In the genomic region with DNA sequence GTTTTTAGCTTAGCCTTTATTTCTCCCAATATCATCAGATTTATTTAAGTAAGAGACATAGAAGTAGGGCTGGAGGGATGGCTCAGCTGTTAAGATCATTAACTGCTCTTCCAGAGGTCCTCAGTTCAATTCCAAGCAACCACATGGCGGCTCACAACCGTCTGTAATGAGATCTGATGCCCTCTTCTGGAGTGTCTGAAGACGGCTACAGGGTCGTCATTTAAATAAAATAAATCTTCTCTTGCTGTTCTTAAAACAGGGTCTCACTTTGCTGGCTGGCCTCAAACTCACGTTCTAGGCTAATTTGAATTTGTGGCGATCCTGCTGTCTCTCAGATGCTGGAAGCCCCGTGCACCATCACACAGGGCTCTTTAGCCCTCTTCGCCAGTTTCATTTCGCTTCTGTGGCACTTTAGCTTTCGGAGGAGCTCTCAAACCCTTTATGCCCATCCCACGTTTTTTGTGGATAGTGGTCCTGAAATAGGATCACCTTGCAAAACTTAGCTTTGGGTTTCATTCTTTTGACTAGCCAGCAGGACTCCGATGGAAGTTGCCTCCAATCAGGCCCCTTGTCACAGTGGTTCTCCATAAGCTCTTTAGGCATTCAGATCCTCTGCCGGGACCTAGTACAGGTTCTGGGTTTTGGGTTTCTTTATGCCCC, we compare ENCODE assay signal across 8 mouse cellular contexts. TPM values are rescaled to one million over a fixed set of nuclear protein-coding genes. Genes with fewer than 3 reads are reported as not detected.
A peak's percentile ranks its signal among the peaks of the same experiment; 100 is the strongest.
DNase-seq lines count a peak whose midpoint lies in the region; ATAC-seq and TF ChIP-seq lines count a peak whose summit lies in the region.

No protein-coding gene starts in this region.

- ATAC-seq in granulocyte monocyte progenitor cell, adult 5-6 weeks (replicated peaks; ENCODE audit: poor library complexity, severe bottlenecking): peak; percentile 7; the same call in 1 of the 2 replicates
- ATAC-seq in megakaryocyte, adult 5-6 weeks (ENCODE audit: poor library complexity, severe bottlenecking): peak; percentile 22; the same call in 1 of the 2 replicates

- intact Hi-C loops in gastrocnemius, adult 2 months (cut with DNase I): loop anchor here (5.0 kb wide), 2 partner anchors 194 to 214 kb away; no protein-coding TSS in a partner anchor
- intact Hi-C loops in gastrocnemius, postnatal 36 days (cut with DNase I): no loop called here
- intact Hi-C loops in left cerebral cortex, postnatal 36 days (cut with DNase I): loop anchor here (10.0 kb wide), 1 partner anchor 201 kb away; a partner anchor contains a TSS

- peak overlapping the region; percentile 92 for H3K27ac ChIP-seq in gastrocnemius, adult 2 months

- peak; percentile 35 for TF ChIP-seq CTCF in gastrocnemius, adult 2 months (IDR thresholded peaks at IDR 0.05)

- H3K4me3 ChIP-seq in gastrocnemius, adult 2 months: peak overlapping the region; percentile 92

- no peak for DNase-seq in gastrocnemius, adult 2 months
- DNase-seq in gastrocnemius, postnatal 36 days: no peak
- DNase-seq in thymus, postnatal 4 days: peak; percentile 35
- DNase-seq in thymus, postnatal 25 days: no peak
- DNase-seq in left cerebral cortex, postnatal 36 days (ENCODE audit: low spot score in 2 of 2): no peak
- DNase-seq in adrenal gland, adult 8-10 months: no peak

RNA-seq across cellular contexts. Expression of a gene that starts 0.5 kb away (rescaled TPM):
- total RNA-seq in gastrocnemius, adult 2 months (2021): 1 to 10 TPM; 4.9 to 7.3 TPM
- 1 to 10 TPM; 4.5 to 5.2 TPM for total RNA-seq in gastrocnemius, postnatal 36 days (2021)
- total RNA-seq in granulocyte monocyte progenitor cell, adult 5-6 weeks (2014; fragmentation: Nextera tagmentation): 48.8 and 61.7 TPM in 2 replicates
- total RNA-seq in granulocyte monocyte progenitor cell, adult 5-6 weeks (2017): 29.0 and 32.7 TPM in 2 replicates
- total RNA-seq in megakaryocyte, adult 5-6 weeks (2015): 12.4 and 18.5 TPM in 2 replicates
- 13.5 and 14.1 TPM in 2 replicates for total RNA-seq in megakaryocyte, adult 5-6 weeks (2017)
- total RNA-seq in left cerebral cortex, postnatal 36 days (2021): 10 to 100 TPM; 23.4 to 25.5 TPM
- 10 to 100 TPM; 69.3 to 87.1 (median 77.0) TPM for total RNA-seq in adrenal gland, adult 8-10 months (2022)

RNA-seq across cellular contexts. Expression of a gene that starts 41.0 kb away (rescaled TPM):
- 1 to 10 TPM; 1.1 to 1.5 TPM for total RNA-seq in gastrocnemius, adult 2 months (2021)
- total RNA-seq in gastrocnemius, postnatal 36 days (2021): 1 to 10 TPM; 1.9 to 3.5 TPM
- not detected in 2 replicates for total RNA-seq in granulocyte monocyte progenitor cell, adult 5-6 weeks (2014; fragmentation: Nextera tagmentation)
- not detected in 2 replicates for total RNA-seq in granulocyte monocyte progenitor cell, adult 5-6 weeks (2017)
- not detected in 2 replicates for total RNA-seq in megakaryocyte, adult 5-6 weeks (2015)
- total RNA-seq in megakaryocyte, adult 5-6 weeks (2017): not detected in 2 replicates
- under 1 TPM; 0.30 to 0.48 TPM for total RNA-seq in left cerebral cortex, postnatal 36 days (2021)
- total RNA-seq in adrenal gland, adult 8-10 months (2022): under 1 TPM in 1 of 4 experiments, not detected in 3; 0.28 TPM

RNA-seq across cellular contexts. Expression of a gene that starts 53.0 kb away (rescaled TPM):
- under 1 TPM in 1 of 2 experiments, not detected in 1; 0.14 TPM for total RNA-seq in gastrocnemius, adult 2 months (2021)
- total RNA-seq in gastrocnemius, postnatal 36 days (2021): under 1 TPM; 0.13 to 0.15 TPM
- 12.9 and 25.6 TPM in 2 replicates for total RNA-seq in granulocyte monocyte progenitor cell, adult 5-6 weeks (2014; fragmentation: Nextera tagmentation)
- 2.3 and 2.5 TPM in 2 replicates for total RNA-seq in granulocyte monocyte progenitor cell, adult 5-6 weeks (2017)
- 2.1 and 4.1 TPM in 2 replicates for total RNA-seq in megakaryocyte, adult 5-6 weeks (2015)
- total RNA-seq in megakaryocyte, adult 5-6 weeks (2017): 0.59 and 1.4 TPM in 2 replicates
- total RNA-seq in left cerebral cortex, postnatal 36 days (2021): under 1 TPM; 0.35 to 0.61 TPM
- total RNA-seq in adrenal gland, adult 8-10 months (2022): 10 to 100 TPM in 2 of 4 experiments, 1 to 10 TPM in 2; 5.2 to 26.1 (median 16.0) TPM
